Mouse (Mus musculus): ENCODE data around the gene Cd4. TPM values are rescaled to one million over a fixed set of nuclear protein-coding genes. Genes with fewer than 3 reads are reported as not detected.

Gene Cd4
- polyA plus RNA-seq, 1 experiment from 2014 or later = 2.1 TPM

GRCm38 (mm10) chr6:124828101-124828592 is 59.9 kb downstream of the Cd4 start:
- Histone ChIP-seq H3K36me3 (ENCODE audit: control insufficient read depth, insufficient read depth) (peaks cover 37% of the 10 kb centered on the region), H3K9me3 (replicated peaks; ENCODE audit: control insufficient read depth, low read length) (no peaks in the 10 kb centered on the region), H3K9ac (ENCODE audit: low read length) (peak overlapping the region; percentile 72), H3K27ac (ENCODE audit: low read length) (peak overlapping the region; percentile 61), H3K4me3 (ENCODE audit: low read length) (peak overlapping the region; percentile 80), H3K27me3 (ENCODE audit: control insufficient read depth, insufficient read depth, low read length) (no peaks in the 10 kb centered on the region), H3K4me2 (ENCODE audit: low read depth, low read length) (peak overlapping the region; percentile 95), H3K4me1 (ENCODE audit: control insufficient read depth, insufficient read depth, low read length) (peaks cover 20% of the 10 kb centered on the region)
- ATAC-seq (replicated peaks; ENCODE audit: extremely low read depth, insufficient read depth, low FRiP score) = no peak
- WGBS = 21% methylated on average over 10 of the region's 10 CpGs

GRCm38 (mm10) chr6:124822049-124822448 is 66.0 kb downstream of the Cd4 start:
- no peaks in the 10 kb centered on the region for H3K9me3 ChIP-seq (replicated peaks; ENCODE audit: control insufficient read depth, low read length)
- no peaks in the 10 kb centered on the region for H3K4me1 ChIP-seq (ENCODE audit: control insufficient read depth, insufficient read depth, low read length)
- no peak overlapping the region for H3K4me2 ChIP-seq (ENCODE audit: low read depth, low read length)
- H3K9ac ChIP-seq (ENCODE audit: low read length) = no peak overlapping the region
- no peaks in the 10 kb centered on the region for H3K27me3 ChIP-seq (ENCODE audit: control insufficient read depth, insufficient read depth, low read length)
- H3K4me3 ChIP-seq (ENCODE audit: low read length) = no peak overlapping the region
- WGBS = 74% methylated on average over 4 of the region's 4 CpGs
- H3K36me3 ChIP-seq (ENCODE audit: control insufficient read depth, insufficient read depth) = peaks cover 83% of the 10 kb centered on the region
- H3K27ac ChIP-seq (ENCODE audit: low read length) = peak overlapping the region; percentile 56
- no peak for ATAC-seq (replicated peaks; ENCODE audit: extremely low read depth, insufficient read depth, low FRiP score)

- Histone ChIP-seq H3K4me2 (ENCODE audit: low read depth, low read length) (no peak overlapping the region), H3K4me1 (ENCODE audit: control insufficient read depth, insufficient read depth, low read length) (no peaks in the 10 kb centered on the region), H3K27me3 (ENCODE audit: control insufficient read depth, insufficient read depth, low read length) (no peaks in the 10 kb centered on the region), H3K9me3 (replicated peaks; ENCODE audit: control insufficient read depth, low read length) (no peaks in the 10 kb centered on the region), H3K27ac (ENCODE audit: low read length) (no peak overlapping the region), H3K9ac (ENCODE audit: low read length) (no peak overlapping the region), H3K36me3 (ENCODE audit: control insufficient read depth, insufficient read depth) (peaks cover 88% of the 10 kb centered on the region), H3K4me3 (ENCODE audit: low read length) (no peak overlapping the region)
- WGBS = 91% methylated on average over 5 of the region's 5 CpGs
- no peak for ATAC-seq (replicated peaks; ENCODE audit: extremely low read depth, insufficient read depth, low FRiP score)
Measured at GRCm38 (mm10) chr6:124820891-124821290, 67.1 kb downstream of the Cd4 start.

GRCm38 (mm10) chr6:124817971-124818370 is 70.0 kb downstream of the Cd4 start:
- 81% methylated on average over 8 of the region's 8 CpGs for WGBS
- Histone ChIP-seq H3K4me1 (ENCODE audit: control insufficient read depth, insufficient read depth, low read length) (peaks cover 9% of the 10 kb centered on the region), H3K27me3 (ENCODE audit: control insufficient read depth, insufficient read depth, low read length) (no peaks in the 10 kb centered on the region), H3K27ac (ENCODE audit: low read length) (no peak overlapping the region), H3K36me3 (ENCODE audit: control insufficient read depth, insufficient read depth) (peaks cover 61% of the 10 kb centered on the region), H3K4me2 (ENCODE audit: low read depth, low read length) (no peak overlapping the region), H3K4me3 (ENCODE audit: low read length) (no peak overlapping the region), H3K9me3 (replicated peaks; ENCODE audit: control insufficient read depth, low read length) (no peaks in the 10 kb centered on the region), H3K9ac (ENCODE audit: low read length) (no peak overlapping the region)
- ATAC-seq (replicated peaks; ENCODE audit: extremely low read depth, insufficient read depth, low FRiP score) = no peak

- Histone ChIP-seq H3K4me3 (ENCODE audit: low read length) (no peak overlapping the region), H3K27ac (ENCODE audit: low read length) (no peak overlapping the region), H3K4me1 (ENCODE audit: control insufficient read depth, insufficient read depth, low read length) (peaks cover 13% of the 10 kb centered on the region), H3K4me2 (ENCODE audit: low read depth, low read length) (no peak overlapping the region), H3K36me3 (ENCODE audit: control insufficient read depth, insufficient read depth) (peaks cover 57% of the 10 kb centered on the region), H3K9ac (ENCODE audit: low read length) (no peak overlapping the region), H3K27me3 (ENCODE audit: control insufficient read depth, insufficient read depth, low read length) (no peaks in the 10 kb centered on the region), H3K9me3 (replicated peaks; ENCODE audit: control insufficient read depth, low read length) (no peaks in the 10 kb centered on the region)
- WGBS = 92% methylated on average over 8 of the region's 8 CpGs
- no peak for ATAC-seq (replicated peaks; ENCODE audit: extremely low read depth, insufficient read depth, low FRiP score)
Measured at GRCm38 (mm10) chr6:124817563-124817962, 70.5 kb downstream of the Cd4 start.

- no peak overlapping the region for H3K9ac ChIP-seq (ENCODE audit: low read length)
- WGBS = 95% methylated on average over 11 of the region's 11 CpGs
- no peak overlapping the region for H3K27ac ChIP-seq (ENCODE audit: low read length)
- H3K9me3 ChIP-seq (replicated peaks; ENCODE audit: control insufficient read depth, low read length) = no peaks in the 10 kb centered on the region
- H3K4me3 ChIP-seq (ENCODE audit: low read length) = no peak overlapping the region
- no peak for ATAC-seq (replicated peaks; ENCODE audit: extremely low read depth, insufficient read depth, low FRiP score)
- peaks cover 18% of the 10 kb centered on the region for H3K4me1 ChIP-seq (ENCODE audit: control insufficient read depth, insufficient read depth, low read length)
- no peaks in the 10 kb centered on the region for H3K27me3 ChIP-seq (ENCODE audit: control insufficient read depth, insufficient read depth, low read length)
- H3K4me2 ChIP-seq (ENCODE audit: low read depth, low read length) = no peak overlapping the region
- H3K36me3 ChIP-seq (ENCODE audit: control insufficient read depth, insufficient read depth) = peaks cover 55% of the 10 kb centered on the region
Measured at GRCm38 (mm10) chr6:124817125-124817524, 70.9 kb downstream of the Cd4 start.

- ATAC-seq (replicated peaks; ENCODE audit: extremely low read depth, insufficient read depth, low FRiP score) = no peak
- peaks cover 55% of the 10 kb centered on the region for H3K36me3 ChIP-seq (ENCODE audit: control insufficient read depth, insufficient read depth)
- WGBS = 93% methylated on average over 4 of the region's 4 CpGs
- H3K9ac ChIP-seq (ENCODE audit: low read length) = no peak overlapping the region
- no peak overlapping the region for H3K4me2 ChIP-seq (ENCODE audit: low read depth, low read length)
- H3K4me1 ChIP-seq (ENCODE audit: control insufficient read depth, insufficient read depth, low read length) = peaks cover 23% of the 10 kb centered on the region
- no peaks in the 10 kb centered on the region for H3K9me3 ChIP-seq (replicated peaks; ENCODE audit: control insufficient read depth, low read length)
- H3K27ac ChIP-seq (ENCODE audit: low read length) = no peak overlapping the region
- no peaks in the 10 kb centered on the region for H3K27me3 ChIP-seq (ENCODE audit: control insufficient read depth, insufficient read depth, low read length)
- H3K4me3 ChIP-seq (ENCODE audit: low read length) = no peak overlapping the region
Measured at GRCm38 (mm10) chr6:124816611-124817010, 71.4 kb downstream of the Cd4 start.

GRCm38 (mm10) chr6:124814858-124815774 is 72.9 kb downstream of the Cd4 start:
- no peak overlapping the region for H3K4me3 ChIP-seq (ENCODE audit: low read length)
- no peak overlapping the region for H3K9ac ChIP-seq (ENCODE audit: low read length)

More at GRCm38 (mm10) chr6:124814858-124815774, 72.9 kb downstream of the Cd4 start:
- H3K36me3 ChIP-seq (ENCODE audit: control insufficient read depth, insufficient read depth) = peaks cover 52% of the 10 kb centered on the region
- H3K27ac ChIP-seq (ENCODE audit: low read length) = no peak overlapping the region
- WGBS = 67% methylated on average over 9 of the region's 9 CpGs
- no peaks in the 10 kb centered on the region for H3K27me3 ChIP-seq (ENCODE audit: control insufficient read depth, insufficient read depth, low read length)
- H3K4me1 ChIP-seq (ENCODE audit: control insufficient read depth, insufficient read depth, low read length) = peaks cover 32% of the 10 kb centered on the region
- H3K9me3 ChIP-seq (replicated peaks; ENCODE audit: control insufficient read depth, low read length) = no peaks in the 10 kb centered on the region
- no peak overlapping the region for H3K4me2 ChIP-seq (ENCODE audit: low read depth, low read length)
- ATAC-seq (replicated peaks; ENCODE audit: extremely low read depth, insufficient read depth, low FRiP score) = no peak
